Mouse (Mus musculus) forebrain, embryonic 15.5 days (tissue): ENCODE results near the gene Rabepk. TPM values are rescaled to one million over a fixed set of nuclear protein-coding genes. Genes with fewer than 3 reads are reported as not detected.

ENCODE experiments used
- polyA plus RNA-seq: library from polyadenylated mRNA; unstranded; fragments of >200 nt; fragmentation: Nextera tagmentation; extraction: Ambion mirVana; gene quantifications from 2 replicates; pipeline ENCODE4 v1.2.1, GENCODE M21; 2015

Gene Rabepk
- polyA plus RNA-seq, 1 experiment from 2014 or later, result 30.8 TPM

Other genes starting within 250 kb of the Rabepk start
- 122 and 134 TPM in 2 replicates for gene Gapvd1, start 44.7 kb downstream of the Rabepk start, polyA plus RNA-seq
- 384 and 395 TPM in 2 replicates for gene Hspa5, start 27.9 kb downstream of the Rabepk start, polyA plus RNA-seq
- 111 and 113 TPM in 2 replicates for gene Fbxw2, start 26.4 kb upstream of the Rabepk start, polyA plus RNA-seq
- gene Gm34653, start 33.1 kb upstream of the Rabepk start, polyA plus RNA-seq, result not detected in 2 replicates
- gene Cutal, start 74.5 kb upstream of the Rabepk start, polyA plus RNA-seq, result 0.15 and 0.24 TPM in 2 replicates
- gene Psmd5, start 75.1 kb upstream of the Rabepk start, polyA plus RNA-seq, result 101 and 108 TPM in 2 replicates
- 5.2 and 6.5 TPM in 2 replicates for gene Phf19, start 114.1 kb upstream of the Rabepk start, polyA plus RNA-seq
- 0.46 and 1.6 TPM in 2 replicates for gene Traf1, start 161.9 kb upstream of the Rabepk start, polyA plus RNA-seq